Mouse (Mus musculus) liver, embryonic 13.5 days (tissue): Measurements from ENCODE around the gene Cypt1. TPM values are rescaled to one million over a fixed set of nuclear protein-coding genes. Genes with fewer than 3 reads are reported as not detected.

ENCODE experiments used
- ATAC-seq: fragments of 200-750 bp; cut with Nextera tagmentation; 2 replicates; pipeline ENCODE4 v1.8.0; 2017; ENCODE audit warnings: low read depth, mild to moderate bottlenecking, moderate number of reproducible peaks, moderate library complexity
- DNase-seq: peaks from one replicate; pipeline ENCODE4 v3.0.0; 2022
- H3K27ac ChIP-seq: fragments of 300-500 bp; sonication (generic); 2 replicates; pipeline ENCODE4 v1.5.1; 2015; ENCODE audit warnings: moderate library complexity, mild to moderate bottlenecking, inconsistent platforms
- H3K27me3 ChIP-seq: fragments of 300-500 bp; sonication (generic); 2 replicates; pipeline ENCODE4 v1.6.1; 2015; ENCODE audit warnings: mild to moderate bottlenecking, inconsistent platforms
- H3K36me3 ChIP-seq: fragments of 300-500 bp; sonication (generic); 2 replicates; pipeline ENCODE4 v1.6.1; 2015; ENCODE audit warnings: mild to moderate bottlenecking, inconsistent platforms
- H3K4me1 ChIP-seq: fragments of 300-500 bp; sonication (generic); replicated peaks from 2 replicates; pipeline ENCODE4 v1.6.1; 2015; ENCODE audit warnings: inconsistent platforms
- H3K4me2 ChIP-seq: fragments of 300-500 bp; sonication (generic); 2 replicates; pipeline ENCODE4 v1.6.1; 2015; ENCODE audit warnings: inconsistent platforms, mild to moderate bottlenecking, moderate library complexity
- H3K4me3 ChIP-seq: fragments of 300-500 bp; sonication (generic); replicated peaks from 2 replicates; pipeline ENCODE4 v1.5.1; 2015; ENCODE audit warnings: mild to moderate bottlenecking, inconsistent platforms
- H3K9ac ChIP-seq: fragments of 300-500 bp; sonication (generic); 2 replicates; pipeline ENCODE4 v1.6.1; 2015; ENCODE audit warnings: mild to moderate bottlenecking, inconsistent platforms
- H3K9me3 ChIP-seq: fragments of 300-500 bp; sonication (generic); replicated peaks from 2 replicates; pipeline ENCODE4 v1.6.1; 2016; ENCODE audit warnings: inconsistent platforms
- WGBS: fragments of 180-500 bp; shearing (Covaris S2); methylation state at CpG from one replicate; pipeline ENCODE4 v1.1.7; 2015; ENCODE audit not compliant: insufficient replicate concordance; 5-methylcytosine and 5-hydroxymethylcytosine counted together
- polyA plus RNA-seq: library from polyadenylated mRNA; unstranded; fragments of >200 nt; fragmentation: Nextera tagmentation; extraction: Ambion mirVana; gene quantifications from 2 replicates; pipeline ENCODE4 v1.2.1, GENCODE M21; 2015

The Cypt1 gene
- not detected in 2 replicates for polyA plus RNA-seq

DNA sequence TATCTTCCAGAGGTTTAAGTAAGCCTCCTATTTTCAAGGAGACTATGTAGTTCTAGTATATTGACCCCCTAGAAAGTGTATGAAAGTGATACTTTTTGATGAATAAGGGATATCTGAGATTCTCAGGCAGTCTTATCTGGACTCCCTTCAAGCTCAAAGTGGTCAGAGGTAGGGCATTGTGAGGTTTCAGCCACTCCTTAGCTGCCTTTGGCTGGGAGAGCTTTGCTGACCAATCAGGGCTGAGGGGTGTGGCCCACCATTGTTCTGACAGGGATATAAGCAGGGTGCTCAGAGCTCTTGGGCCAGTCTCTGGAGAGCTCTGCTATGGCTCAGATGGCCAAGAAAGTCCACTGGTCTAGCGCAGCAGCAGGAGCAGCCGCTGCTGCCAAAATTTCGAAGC, at the start of gene Cypt1:
Cypt1 (plus strand) TSS at position 301 of the 400 bp plus-strand sequence.
- ATAC-seq (no peak), DNase-seq (no peak)
- Histone ChIP-seq H3K4me3 (no peak within 1 kb of the TSS), H3K27ac (no peak within 1 kb of the TSS), H3K9ac (no peak within 1 kb of the TSS), H3K27me3 (no peaks in the 10 kb centered on the region), H3K4me2 (no peak within 1 kb of the TSS), H3K4me1 (no peaks in the 10 kb centered on the region), H3K36me3 (no peaks in the 10 kb centered on the region), H3K9me3 (no peaks in the 10 kb centered on the region)
- WGBS = 82% methylated on average over 3 of the region's 3 CpGs

DNA sequence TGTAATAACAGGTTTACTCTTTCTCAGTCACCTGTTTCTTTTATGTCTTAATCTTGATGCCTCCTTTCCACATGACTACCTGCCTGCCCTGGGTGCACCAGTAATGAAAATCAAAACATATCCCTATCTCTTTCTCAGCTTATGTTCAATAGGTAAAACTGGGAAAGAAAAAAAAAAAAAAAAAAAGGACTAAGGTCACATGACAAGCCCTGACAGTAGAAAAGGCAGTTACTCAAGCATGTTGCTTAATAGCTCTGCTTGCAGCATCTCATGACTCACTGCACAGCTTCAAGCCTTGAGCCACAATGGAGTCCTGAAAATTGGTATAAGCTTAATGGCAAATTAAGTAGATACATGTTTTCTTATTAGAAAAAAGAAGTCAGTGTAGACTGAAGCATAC, 24.1 kb downstream of the Cypt1 start:
- no peaks in the 10 kb centered on the region for H3K27me3 ChIP-seq
- H3K4me2 ChIP-seq = no peak overlapping the region
- no peak overlapping the region for H3K9ac ChIP-seq
- DNase-seq (no peak), ATAC-seq (no peak)
- no peaks in the 10 kb centered on the region for H3K9me3 ChIP-seq
- H3K4me1 ChIP-seq = no peaks in the 10 kb centered on the region
- H3K4me3 ChIP-seq = no peak overlapping the region
- H3K27ac ChIP-seq = no peak overlapping the region
- no peaks in the 10 kb centered on the region for H3K36me3 ChIP-seq

DNA sequence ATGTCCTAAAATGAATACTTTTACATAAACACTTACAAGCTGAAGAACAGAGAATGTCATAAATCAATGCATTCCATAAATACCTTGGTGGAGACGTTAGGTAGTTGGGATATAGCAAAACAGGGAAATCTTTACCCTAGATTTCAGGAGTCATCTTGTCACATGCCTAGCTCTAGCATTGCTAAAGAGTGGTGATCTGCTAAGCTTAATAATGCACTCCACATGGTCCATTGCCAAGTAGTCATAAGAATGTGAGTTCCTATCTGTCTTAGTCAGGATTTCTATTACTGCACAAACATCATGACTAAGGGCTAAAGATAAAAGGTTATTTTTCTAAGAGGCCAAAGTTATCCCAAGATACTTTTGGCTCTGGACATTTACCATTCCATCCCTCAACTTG, 34.4 kb downstream of the Cypt1 start:
- H3K27ac ChIP-seq = no peak overlapping the region
- no peak for DNase-seq
- H3K9ac ChIP-seq = no peak overlapping the region
- no peaks in the 10 kb centered on the region for H3K9me3 ChIP-seq
- H3K27me3 ChIP-seq = no peaks in the 10 kb centered on the region
- H3K4me3 ChIP-seq = no peak overlapping the region
- 33% methylated on average over 1 of the region's 1 CpGs for WGBS
- H3K4me2 ChIP-seq = no peak overlapping the region
- H3K36me3 ChIP-seq = no peaks in the 10 kb centered on the region
- no peaks in the 10 kb centered on the region for H3K4me1 ChIP-seq
- no peak for ATAC-seq

DNA sequence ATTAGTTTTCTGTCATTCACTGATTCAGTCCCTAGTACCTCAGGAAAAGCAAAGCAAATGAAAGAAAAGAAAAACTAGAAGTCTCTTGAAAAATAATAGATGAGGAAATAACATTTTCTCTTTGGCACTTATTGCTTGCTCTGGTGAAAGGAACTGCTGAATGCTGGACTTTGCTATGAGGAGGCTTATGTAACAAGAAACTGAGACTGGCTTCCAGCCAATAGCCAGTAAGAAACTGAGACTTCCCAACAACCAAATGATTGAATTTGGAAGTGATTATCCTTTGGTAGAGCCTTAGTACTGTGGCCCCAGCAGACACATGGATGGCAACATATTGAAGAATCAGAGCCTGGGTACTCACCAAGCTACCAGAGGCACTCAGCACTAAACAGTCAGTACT, 35.8 kb downstream of the Cypt1 start:
- Histone ChIP-seq H3K9me3 (no peaks in the 10 kb centered on the region), H3K27ac (no peak overlapping the region), H3K4me3 (no peak overlapping the region), H3K9ac (no peak overlapping the region), H3K4me1 (no peaks in the 10 kb centered on the region), H3K4me2 (no peak overlapping the region), H3K27me3 (no peaks in the 10 kb centered on the region), H3K36me3 (no peaks in the 10 kb centered on the region)
- DNase-seq (no peak), ATAC-seq (no peak)

Other genes with a start within 250 kb of the Cypt1 start
- gene Maoa, start 96.8 kb downstream of the Cypt1 start, polyA plus RNA-seq = 5.0 and 6.0 TPM in 2 replicates